Mouse (Mus musculus): Measurements from ENCODE around the gene Trak1.

DNA sequence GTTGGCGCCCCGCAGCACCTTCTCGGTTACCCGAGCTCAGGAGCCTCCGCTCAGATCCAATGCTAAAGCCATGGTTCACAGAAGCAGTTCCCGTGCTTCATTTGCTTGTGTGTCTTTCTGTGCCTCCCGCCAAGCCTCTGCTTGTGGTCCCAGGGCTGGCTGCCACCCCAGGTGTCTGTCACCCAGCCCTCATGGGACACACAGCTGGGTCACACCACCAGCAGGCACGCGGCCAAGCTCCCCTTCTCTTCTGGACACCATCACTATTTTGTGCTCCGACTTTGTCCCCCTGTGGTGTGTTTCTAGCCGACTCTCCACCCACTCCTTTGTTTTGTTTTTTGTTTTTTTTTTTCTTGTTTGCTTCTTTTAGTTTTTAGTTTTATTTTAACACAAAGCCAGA lies 170.2 kb downstream of the Trak1 start:
- TF ChIP-seq GATA1 (IDR thresholded peaks at IDR 0.05; ENCODE audit: borderline replicate concordance, low read length) (no peak), FLI1 (IDR thresholded peaks at IDR 0.05; ENCODE audit: low read length) (no peak)

All from megakaryocyte, embryonic 14.5 days (primary cell).